Mouse (Mus musculus) erythroblast, embryonic 14.5 days (primary cell): ENCODE results near the gene Zfp119b.

Experiments
- GATA1 ChIP-seq: IDR thresholded peaks from 2 replicates; pipeline ENCODE4 v1.6.1; 2012; ENCODE audit warnings: low read length, inconsistent platforms, mixed read lengths
- TAL1 ChIP-seq: IDR thresholded peaks from 3 replicates; pipeline ENCODE4 v1.6.1; 2012; ENCODE audit warnings: low read length, inconsistent platforms, mixed read lengths

- TF ChIP-seq GATA1: no peak
- TF ChIP-seq TAL1: no peak
Measured at GRCm38 (mm10) chr17:55990278-55990898, 41.1 kb upstream of the Zfp119b start.
